Mouse (Mus musculus): ENCODE results near the gene Wdr62.
"Not testable (repeated sequence)": the region's sequence is repeated elsewhere in the genome, so short reads cannot be mapped to it uniquely, and the experiment has no call there.

Wdr62 gene

GRCm38 (mm10) chr7:30202895-30203690 is 77.1 kb downstream of the Wdr62 start:
- no peak for DNase-seq

GRCm38 (mm10) chr7:30200661-30201060 is 79.6 kb downstream of the Wdr62 start:
- not testable (repeated sequence) for DNase-seq

GRCm38 (mm10) chr7:30200200-30200599 is 80.0 kb downstream of the Wdr62 start:
- DNase-seq, result no peak

- DNase-seq, result no peak
Observed at GRCm38 (mm10) chr7:30199498-30200139, 80.6 kb downstream of the Wdr62 start.

- no peak for DNase-seq
Observed at GRCm38 (mm10) chr7:30198481-30198971, 81.7 kb downstream of the Wdr62 start, which contains the start of gene Capns1. Capns1 (minus strand) TSS chr7:30198811.

GRCm38 (mm10) chr7:30197592-30198129 is 82.6 kb downstream of the Wdr62 start:
- no peak for DNase-seq

- DNase-seq, result no peak
Observed at GRCm38 (mm10) chr7:30196171-30196570, 84.0 kb downstream of the Wdr62 start.

GRCm38 (mm10) chr7:30195461-30195860 is 84.8 kb downstream of the Wdr62 start:
- no peak for DNase-seq

GRCm38 (mm10) chr7:30194884-30195283 is 85.3 kb downstream of the Wdr62 start:
- DNase-seq, result peak; percentile 95

GRCm38 (mm10) chr7:30194101-30194831 is 86.0 kb downstream of the Wdr62 start:
- no peak for DNase-seq

GRCm38 (mm10) chr7:30193581-30194100 is 86.6 kb downstream of the Wdr62 start:
- DNase-seq, result peak; percentile 74

- DNase-seq, result no peak
Observed at GRCm38 (mm10) chr7:30193013-30193412, 87.2 kb downstream of the Wdr62 start.

- no peak for DNase-seq
Observed at GRCm38 (mm10) chr7:30192088-30192487, 88.1 kb downstream of the Wdr62 start.

All from layer of hippocampus, adult 9-11 months (tissue).